Mouse (Mus musculus): ENCODE measurements around the gene Tbr1. TPM values are rescaled to one million over a fixed set of nuclear protein-coding genes. Genes with fewer than 3 reads are reported as not detected.

Gene Tbr1
- total RNA-seq (2021), result not detected
- long read RNA-seq, experiment 1, result 0 reads
- long read RNA-seq, experiment 2, result 0 reads

DNA sequence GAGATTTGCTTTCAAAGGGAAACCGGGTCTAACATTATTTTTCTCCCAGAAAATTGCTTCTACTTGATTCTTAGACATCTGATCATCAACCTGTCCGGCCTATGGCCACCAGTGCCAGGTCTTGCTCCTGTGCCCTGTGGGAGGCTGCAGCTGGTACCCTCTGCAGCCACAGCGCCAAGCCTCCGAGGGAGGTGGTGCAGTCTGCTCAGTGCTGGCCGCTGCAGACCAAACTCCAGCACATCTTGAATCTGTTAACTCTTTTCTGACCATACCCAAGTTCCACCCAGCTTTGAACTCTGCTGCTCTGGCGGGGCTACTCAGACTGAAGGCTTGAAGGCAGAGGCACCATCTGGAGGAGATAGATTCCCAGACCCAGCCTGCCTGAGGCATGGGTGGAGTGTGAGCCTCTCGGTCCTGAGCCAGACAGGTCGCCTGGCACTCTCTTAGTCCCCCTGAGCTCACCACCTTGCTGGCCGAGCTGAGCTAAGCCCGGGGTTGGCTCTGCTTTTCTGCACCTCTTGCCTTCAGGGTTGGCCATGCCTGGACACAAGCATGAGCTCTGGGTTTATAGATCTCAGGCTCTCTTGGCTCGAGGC, at the start of gene Tbr1:
Gene Tbr1 (plus strand): TSS at position 275 of the 596 bp plus-strand sequence.
- DNase-seq, result no peak

DNA sequence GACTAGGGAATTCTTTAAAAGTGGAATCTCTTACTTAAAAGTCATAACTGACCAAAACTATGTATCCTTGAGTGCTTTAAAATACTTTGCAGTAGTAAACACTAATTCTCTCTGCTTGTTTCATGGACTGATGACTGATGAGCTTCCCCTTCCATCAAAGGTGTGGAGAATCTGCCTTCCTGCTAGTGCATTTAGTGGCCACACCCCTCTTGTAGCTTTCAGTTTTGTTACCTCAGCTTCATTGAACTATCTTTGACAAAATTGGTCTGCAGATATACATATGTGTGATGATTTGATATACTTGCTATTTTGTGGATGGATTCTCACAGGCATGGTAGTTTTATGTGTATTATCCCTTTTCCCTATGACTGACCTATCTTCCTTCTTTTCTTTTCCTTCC, 47.7 kb upstream of the Tbr1 start:
- DNase-seq, result no peak

DNA sequence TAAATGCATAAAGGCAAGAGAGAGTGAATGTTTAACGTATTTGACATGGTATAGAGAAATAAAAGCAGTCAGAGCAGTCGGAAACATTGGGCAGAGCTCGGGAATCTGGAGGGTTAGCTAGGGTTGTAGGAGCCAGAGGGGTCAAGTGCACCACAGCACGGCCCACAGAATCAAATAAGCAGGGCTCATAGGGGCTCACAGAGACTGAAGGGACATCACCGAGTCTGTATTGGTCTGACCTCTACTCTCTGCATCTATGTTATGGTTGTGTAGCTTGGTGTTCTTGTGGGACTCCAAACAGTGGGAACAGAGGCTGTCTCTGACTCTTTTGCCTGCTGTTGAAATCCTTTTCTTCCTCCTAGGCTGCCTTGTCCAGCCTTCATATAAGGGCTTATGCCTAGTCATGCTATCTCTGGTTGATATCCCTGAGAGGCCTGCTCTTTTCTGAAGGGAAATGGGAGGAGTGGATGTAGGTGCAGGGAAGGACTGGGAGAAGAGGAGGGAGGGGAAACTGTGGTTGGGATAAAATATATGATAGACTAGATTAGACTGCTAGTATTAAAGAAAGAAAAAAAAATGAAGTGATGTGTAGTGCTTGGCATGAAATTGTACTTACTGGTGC, 43.4 kb upstream of the Tbr1 start:
- no peak for DNase-seq

DNA sequence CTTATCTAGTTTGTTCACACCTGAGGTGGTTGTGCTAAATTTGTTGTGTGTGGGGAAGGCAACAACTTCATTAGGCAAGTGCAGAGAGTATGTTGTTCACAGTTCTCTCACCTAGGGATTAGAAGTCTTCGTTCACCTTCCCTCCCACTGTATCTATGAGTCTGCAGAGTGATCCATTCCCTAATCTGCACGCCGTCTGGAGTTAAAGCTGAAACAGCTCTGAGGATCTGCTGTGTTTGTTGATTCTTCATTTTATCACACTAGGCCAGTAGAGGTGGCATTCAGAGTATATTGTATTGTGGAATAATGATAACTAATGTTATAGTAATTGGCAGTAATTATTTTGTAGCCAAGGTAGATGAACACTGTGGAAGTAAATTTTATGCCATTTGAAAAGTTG, 42.7 kb upstream of the Tbr1 start:
- no peak for DNase-seq

DNA sequence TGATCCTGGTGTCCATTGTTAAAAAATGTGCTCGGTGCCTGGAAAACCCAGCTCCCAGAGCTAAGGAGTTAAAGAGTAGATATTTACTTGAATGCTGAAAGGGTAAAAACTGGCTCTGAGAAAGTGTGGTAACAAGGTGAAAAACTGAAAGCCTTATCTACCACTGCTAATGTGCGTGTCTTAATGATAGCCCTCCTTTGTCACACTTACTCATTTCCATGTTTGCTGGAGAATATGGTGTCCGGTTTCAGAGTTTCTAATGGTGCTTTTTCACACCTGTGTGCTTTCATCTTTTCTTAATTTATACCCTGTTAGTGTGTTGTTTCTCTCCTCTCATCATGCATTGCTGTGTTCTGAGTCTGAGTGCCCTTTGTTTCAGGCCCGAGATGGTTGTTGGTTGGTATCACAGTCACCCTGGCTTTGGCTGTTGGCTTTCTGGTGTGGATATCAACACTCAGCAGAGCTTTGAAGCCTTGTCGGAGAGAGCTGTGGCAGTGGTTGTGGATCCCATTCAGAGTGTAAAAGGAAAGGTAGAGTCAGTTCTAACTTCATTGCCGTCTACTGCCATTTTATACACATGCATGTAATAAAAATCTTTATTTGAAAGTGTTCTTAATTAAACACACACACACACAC, 38.1 kb upstream of the Tbr1 start:
- DNase-seq, result no peak

DNA sequence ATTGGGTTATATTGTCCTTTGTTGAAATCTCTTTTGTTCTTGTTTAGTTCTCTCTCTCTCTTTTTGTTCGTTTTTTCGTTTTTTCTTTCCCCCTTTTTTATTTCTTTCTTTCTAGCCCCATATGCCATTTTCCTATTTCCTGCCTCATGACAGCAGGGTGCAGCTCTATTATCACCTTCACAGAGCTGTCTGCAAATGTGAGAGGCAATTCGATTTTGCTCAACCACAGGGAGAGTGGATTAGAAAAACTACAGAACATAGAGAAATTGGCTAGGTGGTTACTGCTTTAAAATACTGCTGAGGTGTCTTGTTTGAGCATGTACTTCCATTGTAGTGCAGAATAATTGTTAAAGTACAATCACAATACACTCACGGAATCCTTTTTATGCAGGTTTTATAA, 37.2 kb upstream of the Tbr1 start:
- DNase-seq, result no peak

DNA sequence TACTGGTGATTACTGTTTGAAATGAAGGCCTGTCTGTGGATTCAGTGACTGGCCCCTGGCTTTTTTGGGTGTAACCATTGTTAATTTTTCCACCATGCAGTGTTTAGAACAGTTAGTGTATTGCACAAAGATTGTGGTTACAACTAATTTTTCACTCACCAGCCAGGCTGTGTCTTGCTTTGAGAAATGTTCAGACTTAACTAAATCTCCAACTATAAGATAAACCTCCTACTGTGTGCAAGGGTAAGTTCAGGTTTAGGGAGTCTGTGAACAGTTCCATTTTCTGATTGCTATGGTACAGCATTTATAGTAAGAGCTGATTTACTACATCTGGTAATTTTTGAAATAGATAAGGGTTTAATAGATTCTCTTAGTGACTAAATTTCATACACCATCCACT, 21.9 kb upstream of the Tbr1 start:
- no peak for DNase-seq

DNA sequence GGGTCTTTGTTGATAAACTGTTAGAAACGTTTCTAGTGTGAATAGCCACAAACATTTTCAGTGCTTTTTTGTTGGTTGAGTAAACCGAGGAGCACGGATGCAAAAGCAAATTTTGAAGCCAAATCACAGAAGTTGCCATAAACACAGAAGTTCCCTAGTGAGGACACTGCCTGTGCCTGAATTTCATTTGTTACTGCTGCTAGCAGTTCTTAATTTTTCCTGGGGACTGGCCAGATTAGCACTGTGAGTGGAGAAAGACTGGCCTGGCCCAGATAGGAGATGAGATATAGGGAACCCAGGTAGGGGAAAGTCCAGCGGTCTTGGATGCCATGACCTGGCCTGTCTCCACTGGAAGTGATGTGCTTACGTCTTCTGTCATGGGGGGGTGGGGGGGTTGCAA, 7.8 kb upstream of the Tbr1 start:
- DNase-seq, result no peak

DNA sequence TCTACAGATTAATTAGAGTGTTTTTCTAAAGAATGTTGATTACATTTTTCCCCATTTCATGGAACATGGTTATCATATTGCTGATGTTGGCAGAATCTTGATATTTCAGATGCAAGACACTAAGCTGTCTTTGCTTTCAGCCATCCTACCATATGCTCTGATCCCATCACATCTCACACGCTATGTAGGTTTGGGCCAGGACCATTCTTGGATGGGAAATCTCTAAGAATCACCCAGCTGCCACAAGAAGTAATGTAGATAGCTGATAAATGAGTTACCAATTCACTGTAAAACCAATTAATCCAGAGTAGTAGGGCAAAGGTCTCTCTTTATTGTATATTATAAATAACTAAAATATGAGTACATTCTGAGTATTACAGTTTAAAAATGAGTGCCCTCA, 4.7 kb upstream of the Tbr1 start:
- no peak for DNase-seq

DNA sequence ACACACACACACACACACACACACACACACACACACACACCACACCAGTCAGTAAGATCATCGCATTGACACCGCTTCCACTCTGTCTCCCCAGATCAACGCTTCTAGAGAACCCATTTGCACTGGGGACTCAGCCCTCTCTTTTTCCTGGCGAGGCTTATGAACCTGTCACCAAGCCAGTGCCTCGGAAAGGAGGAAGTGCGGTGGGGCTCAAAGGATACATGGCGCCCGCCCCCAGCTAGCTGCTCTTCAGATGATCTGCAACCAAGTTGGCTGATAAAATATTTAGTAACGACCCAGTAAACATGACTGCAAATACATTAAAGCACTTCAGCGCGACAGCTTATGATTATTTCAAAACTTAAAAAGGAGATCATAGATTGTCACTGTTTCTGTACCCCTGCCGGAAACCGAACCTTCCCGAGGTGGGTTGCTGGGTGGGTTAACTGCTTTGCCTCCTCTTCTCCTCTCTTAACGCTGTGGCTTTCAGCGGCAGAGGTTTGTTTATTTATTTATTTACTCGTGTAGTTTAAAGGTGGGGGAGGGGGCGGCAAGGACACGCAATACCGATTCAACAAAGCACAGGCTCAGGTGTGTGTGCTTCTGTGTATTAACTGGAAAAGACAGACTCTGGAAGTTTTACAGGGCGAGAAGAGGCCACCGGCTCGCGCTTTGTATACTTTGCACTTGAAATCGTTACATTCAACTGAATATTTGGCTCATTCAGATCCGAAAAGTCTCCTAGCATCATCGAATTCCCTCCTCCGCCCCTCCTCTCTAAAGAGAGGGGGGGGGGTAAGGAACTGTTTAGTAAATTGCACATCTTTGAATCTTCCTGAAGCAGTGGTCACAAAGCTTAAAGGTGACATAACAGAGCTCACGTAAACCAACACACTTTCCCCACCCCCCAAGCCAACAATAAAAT, 975 bp downstream of the Tbr1 start:
- no peak for DNase-seq

DNA sequence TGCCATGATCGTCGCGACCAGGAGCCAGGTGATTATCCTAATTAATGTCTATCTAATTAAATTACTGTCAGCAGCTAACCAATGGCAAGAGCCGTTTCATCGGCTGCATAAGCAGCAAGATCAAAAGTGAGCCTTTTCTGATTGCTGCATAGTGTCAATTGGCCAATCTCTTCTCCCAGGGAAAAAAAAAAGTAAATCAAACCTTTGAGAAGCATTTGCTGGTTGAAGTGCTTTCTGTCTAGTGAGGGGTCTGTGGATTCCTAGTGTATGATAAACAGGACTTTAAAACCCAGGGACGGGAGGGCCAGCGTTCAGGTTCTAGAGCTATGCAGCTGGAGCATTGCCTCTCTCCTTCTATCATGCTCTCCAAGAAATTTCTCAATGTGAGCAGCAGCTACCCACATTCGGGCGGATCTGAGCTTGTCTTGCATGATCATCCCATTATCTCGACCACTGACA, 1.7 kb downstream of the Tbr1 start:
- DNase-seq, result no peak

DNA sequence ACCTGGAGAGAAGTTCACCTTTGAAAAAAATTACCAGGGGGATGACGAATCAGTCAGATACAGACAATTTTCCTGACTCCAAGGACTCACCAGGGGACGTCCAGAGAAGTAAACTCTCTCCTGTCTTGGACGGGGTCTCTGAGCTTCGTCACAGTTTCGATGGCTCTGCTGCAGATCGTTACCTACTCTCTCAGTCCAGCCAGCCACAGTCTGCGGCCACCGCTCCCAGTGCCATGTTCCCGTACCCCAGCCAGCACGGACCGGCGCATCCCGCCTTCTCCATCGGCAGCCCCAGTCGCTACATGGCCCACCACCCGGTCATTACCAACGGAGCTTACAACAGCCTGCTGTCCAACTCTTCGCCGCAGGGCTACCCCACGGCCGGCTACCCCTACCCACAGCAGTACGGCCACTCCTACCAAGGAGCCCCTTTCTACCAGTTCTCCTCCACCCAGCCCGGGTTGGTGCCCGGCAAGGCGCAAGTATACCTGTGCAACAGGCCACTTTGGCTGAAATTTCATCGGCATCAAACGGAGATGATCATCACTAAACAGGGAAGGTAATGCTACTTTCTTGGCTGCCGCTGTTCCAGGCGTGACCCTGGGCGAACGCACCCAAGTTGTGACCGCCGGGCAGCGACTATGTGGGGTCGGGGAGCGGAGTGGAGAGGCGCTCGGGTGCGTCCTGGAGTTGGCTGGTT, 2.3 kb downstream of the Tbr1 start:
- no peak for DNase-seq

DNA sequence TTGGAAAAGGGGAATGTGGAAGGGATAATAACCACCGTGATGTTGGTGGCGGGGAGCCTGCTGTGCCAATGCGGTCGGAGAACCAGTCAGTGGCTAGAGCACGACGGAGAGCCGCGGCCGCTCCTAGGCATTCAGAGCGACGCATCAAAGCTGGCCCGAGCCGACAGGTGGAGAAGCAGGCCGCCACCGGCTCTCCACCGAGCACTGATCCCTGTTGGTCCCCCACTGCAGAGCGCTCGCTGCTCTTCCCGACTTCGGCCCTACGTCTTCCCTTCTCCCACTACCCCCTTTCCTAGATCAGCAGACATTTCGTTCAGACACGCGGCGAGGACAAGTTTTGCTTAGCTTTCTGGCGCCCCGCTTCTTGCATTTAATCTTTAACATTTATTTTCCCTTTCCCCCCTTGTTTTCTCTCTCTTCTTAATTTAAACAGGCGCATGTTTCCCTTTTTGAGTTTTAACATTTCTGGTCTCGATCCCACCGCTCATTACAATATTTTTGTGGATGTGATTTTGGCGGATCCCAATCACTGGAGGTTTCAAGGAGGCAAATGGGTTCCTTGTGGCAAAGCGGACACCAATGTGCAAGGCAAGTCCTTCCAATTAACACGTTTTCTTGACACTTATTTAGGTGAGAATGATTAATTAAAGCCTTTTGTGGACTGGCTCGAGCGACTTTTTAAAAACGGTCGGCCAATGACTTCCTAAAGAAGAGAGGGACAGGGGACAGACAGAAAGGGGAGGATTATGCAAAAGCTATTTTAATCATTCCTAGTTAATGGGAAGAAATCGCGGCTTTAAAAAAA, 3.0 kb downstream of the Tbr1 start:
- DNase-seq, result peak in 1 of 2 experiments; percentile 15

DNA sequence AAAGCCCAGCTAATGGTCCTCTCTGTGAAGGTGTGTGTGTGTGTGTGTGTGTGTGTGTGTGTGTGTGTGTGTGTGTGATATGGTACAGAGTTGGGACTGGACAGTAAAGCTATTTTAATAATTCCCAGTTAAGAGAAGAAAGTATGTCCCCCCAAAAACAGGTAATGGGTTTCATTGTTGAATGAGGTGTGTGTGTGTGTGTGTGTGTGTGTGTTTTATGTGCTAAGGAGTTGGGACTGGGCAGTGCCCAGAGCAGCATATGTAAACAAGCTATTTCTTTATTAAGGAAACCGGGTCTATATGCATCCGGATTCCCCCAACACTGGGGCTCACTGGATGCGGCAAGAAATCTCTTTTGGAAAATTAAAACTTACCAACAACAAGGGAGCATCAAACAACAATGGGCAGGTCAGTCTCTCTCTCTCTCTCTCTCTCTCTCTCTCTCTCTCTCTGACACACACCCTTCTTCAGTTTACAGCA, 3.7 kb downstream of the Tbr1 start:
- DNase-seq, result no peak

DNA sequence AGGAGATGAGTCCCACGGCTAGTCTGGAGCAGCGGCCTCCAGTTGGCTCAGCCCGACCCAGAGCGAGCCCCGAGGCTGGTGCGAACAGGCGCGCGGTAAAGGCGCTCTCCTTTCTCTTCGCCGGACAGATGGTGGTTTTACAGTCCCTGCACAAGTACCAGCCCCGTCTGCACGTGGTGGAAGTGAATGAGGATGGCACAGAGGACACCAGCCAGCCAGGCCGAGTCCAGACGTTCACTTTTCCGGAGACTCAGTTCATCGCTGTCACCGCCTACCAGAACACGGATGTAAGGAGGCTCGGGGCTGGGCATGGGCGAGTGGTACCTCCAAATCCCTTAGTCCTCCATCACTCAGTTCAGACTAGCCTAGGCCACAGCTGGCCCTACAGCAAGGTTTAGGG, 4.4 kb downstream of the Tbr1 start:
- DNase-seq, result peak in 1 of 2 experiments; percentile 23

DNA sequence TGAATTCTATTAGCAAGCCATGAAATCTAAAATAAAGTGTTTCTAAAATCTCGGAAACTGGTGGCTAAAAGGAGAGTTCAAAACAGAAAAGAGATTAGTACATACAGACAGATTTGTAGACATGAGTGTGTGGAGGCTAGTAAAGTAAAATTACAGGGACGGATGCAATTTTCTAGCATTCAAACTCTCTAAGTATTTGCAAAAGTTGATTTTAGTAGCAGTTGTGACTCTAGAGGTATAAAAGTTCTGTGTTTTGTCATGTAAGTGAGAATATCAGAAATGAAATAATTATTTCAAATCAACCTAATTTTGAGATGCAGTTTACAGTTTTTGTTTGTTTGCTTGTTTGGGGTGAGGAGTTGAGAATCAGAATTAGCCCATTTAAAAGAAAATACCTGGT, 5.1 kb downstream of the Tbr1 start:
- no peak for DNase-seq

DNA sequence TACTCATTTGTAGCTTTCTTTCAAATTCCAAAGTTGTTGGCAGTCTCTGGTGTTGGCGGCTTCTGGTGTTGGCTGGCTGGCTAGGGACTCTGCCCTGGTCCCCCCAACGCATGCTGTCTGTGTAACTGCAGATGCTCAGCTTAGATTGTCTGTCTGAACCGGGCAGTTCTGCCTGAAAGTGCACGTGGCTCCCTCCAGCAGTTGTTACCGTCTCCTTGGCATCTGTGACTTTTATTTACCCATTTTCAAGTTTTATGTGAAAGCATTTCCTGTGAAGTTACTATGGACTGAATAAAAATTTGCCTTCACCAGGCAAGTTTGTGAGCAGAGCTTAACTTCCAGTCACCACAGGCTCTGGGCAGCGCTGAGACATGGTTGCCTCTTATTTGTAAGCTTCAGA, 6.0 kb downstream of the Tbr1 start:
- no peak for DNase-seq

DNA sequence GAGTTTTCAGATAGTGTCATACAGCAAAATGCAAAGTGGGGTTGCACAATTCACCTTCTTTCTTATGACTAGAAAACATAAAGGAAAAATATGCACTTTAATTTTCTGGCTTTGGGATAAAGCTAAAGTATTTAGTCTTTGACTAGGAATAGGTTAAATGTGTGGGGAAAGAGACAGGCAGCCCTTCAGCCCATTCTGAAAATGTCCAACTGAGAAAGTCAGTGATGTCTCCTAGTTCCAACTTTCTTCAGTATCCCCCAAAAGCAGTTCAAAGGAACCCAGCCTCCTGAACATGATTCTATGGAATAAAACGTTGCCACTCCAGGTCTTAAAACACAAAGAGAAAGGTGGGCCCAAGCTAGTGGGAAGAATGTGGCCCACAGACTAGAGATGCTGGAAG, 6.7 kb downstream of the Tbr1 start:
- no peak for DNase-seq

DNA sequence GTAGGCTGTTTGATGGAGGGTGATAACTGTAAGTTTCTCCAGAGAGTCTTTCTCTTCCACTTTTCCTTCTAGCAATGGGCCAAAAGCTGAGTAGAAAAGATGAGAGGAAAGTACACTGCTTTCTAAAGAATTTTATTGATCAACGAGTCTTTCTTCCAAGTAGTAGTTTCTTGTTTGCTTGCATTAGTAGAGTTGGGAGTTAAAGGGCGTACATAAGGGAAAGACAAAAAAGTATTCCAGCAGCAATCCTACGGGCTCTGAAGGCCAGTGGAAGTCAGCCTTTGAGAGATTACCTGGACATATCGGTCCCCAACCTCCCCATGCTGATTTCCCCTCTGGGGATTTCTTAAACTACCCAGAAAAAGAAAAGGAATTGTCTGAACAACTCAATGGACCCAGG, 8.0 kb downstream of the Tbr1 start:
- DNase-seq, result no peak

DNA sequence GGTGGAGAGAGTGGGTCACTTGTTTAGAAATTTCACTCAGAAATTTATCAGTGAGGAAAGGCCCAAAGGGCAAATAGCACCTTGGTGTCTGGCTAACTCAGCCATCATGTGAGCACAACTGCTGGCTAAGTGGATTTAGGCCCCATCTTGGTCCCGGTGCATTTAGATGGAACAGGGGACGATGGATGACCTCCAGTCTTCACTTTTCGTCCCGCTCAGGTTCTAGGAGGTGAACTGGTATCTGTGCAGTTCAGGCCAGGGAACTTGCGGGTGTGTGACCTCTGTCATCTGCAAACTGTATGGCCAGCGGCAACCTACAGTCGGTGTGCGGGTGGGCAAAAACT, 8.4 kb downstream of the Tbr1 start:
- DNase-seq, result no peak
